In the genomic region with DNA sequence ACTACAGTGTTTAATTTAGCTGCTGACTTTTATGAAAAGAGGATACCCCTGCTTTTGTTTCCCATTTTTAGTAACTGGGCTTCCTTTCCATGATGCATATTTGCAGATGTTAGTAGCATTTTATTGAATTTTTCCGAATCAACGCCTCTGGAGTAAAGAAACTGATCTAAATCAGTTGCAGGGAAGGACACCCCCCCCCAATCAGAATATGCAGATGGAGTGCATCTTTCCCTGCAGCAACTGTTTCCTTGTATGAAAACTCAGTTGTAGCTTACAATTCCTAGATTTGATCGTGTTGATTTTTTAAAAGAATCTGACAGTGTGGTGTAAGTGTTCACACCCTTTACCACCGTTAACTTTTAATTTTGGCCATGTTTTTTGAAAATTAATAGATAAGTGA, we compare ENCODE assay signal across 9 mouse cellular contexts. TPM values are rescaled to one million over a fixed set of nuclear protein-coding genes. Genes with fewer than 3 reads are reported as not detected.
DNase-seq lines count a peak whose midpoint lies in the region; ATAC-seq and TF ChIP-seq lines count a peak whose summit lies in the region.
"Had no signal": no experiment of that assay in that cellular context is flagged by ENCODE, and none has a peak within 500 bp of the region (broad histone marks: within the 10 kb centered on the region; RNA-seq: fewer than 3 reads in every experiment).

No protein-coding gene starts in this region.

- TF ChIP-seq CTCF in lung, embryonic 14.5 days (IDR thresholded peaks at IDR 0.05; ENCODE audit: low read depth) = no peak

- WGBS in lung, embryonic 14.5 days = 50% methylated on average over 4 of the region's 4 CpGs
- 35% methylated on average over 4 of the region's 4 CpGs for WGBS in forebrain, embryonic 13.5 days
- 35% methylated on average over 4 of the region's 4 CpGs for WGBS in limb, embryonic 15.5 days
- 52% methylated on average over 4 of the region's 4 CpGs for WGBS in stomach, embryonic 14.5 days

- H3K27ac ChIP-seq in lung, embryonic 14.5 days (ENCODE audit: low read depth) = no peak overlapping the region
- H3K27ac ChIP-seq in forebrain, embryonic 13.5 days = no peak overlapping the region
- H3K27ac ChIP-seq in limb, embryonic 15.5 days = no peak overlapping the region
- H3K27ac ChIP-seq in stomach, embryonic 14.5 days (ENCODE audit: low read length) = no peak overlapping the region

- no peak for ATAC-seq in lung, embryonic 14.5 days (ENCODE audit: insufficient read depth)
- ATAC-seq in forebrain, embryonic 13.5 days = no peak
- ATAC-seq in limb, embryonic 15.5 days (ENCODE audit: insufficient number of reproducible peaks, low FRiP score, low TSS enrichment, low read depth) = no peak
- ATAC-seq in stomach, embryonic 14.5 days (ENCODE audit: insufficient number of reproducible peaks, insufficient read depth, low FRiP score, low read depth) = no peak

- H3K9me3 ChIP-seq in lung, embryonic 14.5 days (ENCODE audit: low read depth, low read length) = no peaks in the 10 kb centered on the region
- no peaks in the 10 kb centered on the region for H3K9me3 ChIP-seq in forebrain, embryonic 13.5 days (replicated peaks)
- no peaks in the 10 kb centered on the region for H3K9me3 ChIP-seq in limb, embryonic 15.5 days
- no peaks in the 10 kb centered on the region for H3K9me3 ChIP-seq in stomach, embryonic 14.5 days (ENCODE audit: control insufficient read depth, low read depth, low read length)

- H3K27me3 ChIP-seq in lung, embryonic 14.5 days (ENCODE audit: insufficient read depth, low read length) = no peaks in the 10 kb centered on the region
- no peaks in the 10 kb centered on the region for H3K27me3 ChIP-seq in forebrain, embryonic 13.5 days
- no peaks in the 10 kb centered on the region for H3K27me3 ChIP-seq in limb, embryonic 15.5 days
- H3K27me3 ChIP-seq in stomach, embryonic 14.5 days (ENCODE audit: control insufficient read depth, insufficient read depth, low read length) = no peaks in the 10 kb centered on the region

- no peak for DNase-seq in lung, embryonic 14.5 days
- DNase-seq in lung, postnatal 14 days = no peak
- DNase-seq in frontal cortex, postnatal 36 days (ENCODE audit: low spot score in 2 of 2) = no peak
- no peak for DNase-seq in left cerebral cortex, postnatal 10 days (ENCODE audit: extremely low spot score in 1 of 2, low spot score in 2 of 2)
- no peak for DNase-seq in ovary, postnatal 10 days (ENCODE audit: low spot score)

- H3K4me2 ChIP-seq in lung, embryonic 14.5 days = peak overlapping the region; percentile 76
- peak overlapping the region; percentile 77 for H3K4me2 ChIP-seq in forebrain, embryonic 13.5 days
- peak overlapping the region; percentile 88 for H3K4me2 ChIP-seq in limb, embryonic 15.5 days
- peak overlapping the region; percentile 69 for H3K4me2 ChIP-seq in stomach, embryonic 14.5 days (replicated peaks; ENCODE audit: low read depth, low read length)

- H3K9ac ChIP-seq in lung, embryonic 14.5 days = no peak overlapping the region
- H3K9ac ChIP-seq in forebrain, embryonic 13.5 days = peak overlapping the region; percentile 93
- H3K9ac ChIP-seq in limb, embryonic 15.5 days = no peak overlapping the region
- H3K9ac ChIP-seq in stomach, embryonic 14.5 days (replicated peaks; ENCODE audit: low read depth, low read length) = no peak overlapping the region

- no peaks in the 10 kb centered on the region for H3K4me1 ChIP-seq in lung, embryonic 14.5 days (ENCODE audit: insufficient read depth)
- peaks cover 11% of the 10 kb centered on the region for H3K4me1 ChIP-seq in forebrain, embryonic 13.5 days
- H3K4me1 ChIP-seq in limb, embryonic 15.5 days = no peaks in the 10 kb centered on the region
- H3K4me1 ChIP-seq in stomach, embryonic 14.5 days (ENCODE audit: control insufficient read depth, insufficient read depth, low read length) = no peaks in the 10 kb centered on the region

- H3K36me3 ChIP-seq in lung, embryonic 14.5 days (ENCODE audit: insufficient read depth) = no peaks in the 10 kb centered on the region
- no peaks in the 10 kb centered on the region for H3K36me3 ChIP-seq in forebrain, embryonic 13.5 days (ENCODE audit: poor library complexity, severe bottlenecking)
- no peaks in the 10 kb centered on the region for H3K36me3 ChIP-seq in limb, embryonic 15.5 days
- H3K36me3 ChIP-seq in stomach, embryonic 14.5 days (ENCODE audit: control insufficient read depth, insufficient read depth, low read length) = no peaks in the 10 kb centered on the region

- peak overlapping the region; percentile 88 for H3K4me3 ChIP-seq in lung, embryonic 14.5 days (ENCODE audit: low read depth, low read length)
- H3K4me3 ChIP-seq in forebrain, embryonic 13.5 days = peak overlapping the region; percentile 97
- H3K4me3 ChIP-seq in limb, embryonic 15.5 days = peak overlapping the region; percentile 67; the same call in 1 of the 2 replicates
- peak overlapping the region; percentile 94; the same call in 1 of the 2 replicates for H3K4me3 ChIP-seq in stomach, embryonic 14.5 days (ENCODE audit: low read depth, low read length)

- intact Hi-C loops in left cerebral cortex, postnatal 10 days (cut with DNase I) = loop anchor here (10.0 kb wide), 1 partner anchor 133 kb away; no protein-coding TSS in a partner anchor

RNA-seq across cellular contexts. Expression of a gene that starts 2.0 kb away (rescaled TPM):
- polyA plus RNA-seq in lung, embryonic 14.5 days (2014; fragmentation: Nextera tagmentation; extraction: Ambion mirVana) = 16.6 and 18.1 TPM in 2 replicates
- 21.5 and 26.9 TPM in 2 replicates for polyA plus RNA-seq in forebrain, embryonic 13.5 days (2015; fragmentation: Nextera tagmentation; extraction: Ambion mirVana)
- 15.9 and 16.4 TPM in 2 replicates for polyA plus RNA-seq in limb, embryonic 15.5 days (2015; fragmentation: Nextera tagmentation; extraction: Ambion mirVana)
- 21.0 and 26.1 TPM in 2 replicates for polyA plus RNA-seq in stomach, embryonic 14.5 days (2014; fragmentation: Nextera tagmentation; extraction: Ambion mirVana)
- 10 to 100 TPM; 78.9 to 81.8 TPM for total RNA-seq in left cerebral cortex, postnatal 10 days (2021)

RNA-seq across cellular contexts. Expression of a gene that starts 34.1 kb away (rescaled TPM):
- not detected in 2 replicates for polyA plus RNA-seq in lung, embryonic 14.5 days (2014; fragmentation: Nextera tagmentation; extraction: Ambion mirVana)
- polyA plus RNA-seq in forebrain, embryonic 13.5 days (2015; fragmentation: Nextera tagmentation; extraction: Ambion mirVana) = not detected in 2 replicates
- polyA plus RNA-seq in limb, embryonic 15.5 days (2015; fragmentation: Nextera tagmentation; extraction: Ambion mirVana) = not detected in 2 replicates
- not detected in 2 replicates for polyA plus RNA-seq in stomach, embryonic 14.5 days (2014; fragmentation: Nextera tagmentation; extraction: Ambion mirVana)
- not detected for total RNA-seq in left cerebral cortex, postnatal 10 days (2021)
- total RNA-seq: layer of hippocampus, adult 18-20 months had no signal
